15 mouse cellular contexts compared by ENCODE assay signal in genomic region chr11:20395848-20396203, GRCm38 (mm10).
DNase-seq lines count a peak whose midpoint lies in the region; ATAC-seq and TF ChIP-seq lines count a peak whose summit lies in the region.
"Had no signal": no experiment of that assay in that cellular context is flagged by ENCODE, and none has a peak within 500 bp of the region (broad histone marks: within the 10 kb centered on the region; RNA-seq: fewer than 3 reads in every experiment).

No protein-coding gene starts in this region.

- no peak for TF ChIP-seq CTCF in hindbrain, postnatal 0 days (IDR thresholded peaks at IDR 0.05; ENCODE audit: low read depth)
- no peak for TF ChIP-seq CTCF in stomach, postnatal 0 days (IDR thresholded peaks at IDR 0.05; ENCODE audit: low read depth)

- H3K36me3 ChIP-seq in hindbrain, postnatal 0 days (ENCODE audit: insufficient read depth, low read length), result no peaks in the 10 kb centered on the region
- H3K36me3 ChIP-seq in hindbrain, embryonic 10.5 days, result no peaks in the 10 kb centered on the region
- no peaks in the 10 kb centered on the region for H3K36me3 ChIP-seq in midbrain, embryonic 16.5 days (ENCODE audit: control insufficient read depth, insufficient read depth, low read length)
- no peaks in the 10 kb centered on the region for H3K36me3 ChIP-seq in midbrain, embryonic 13.5 days
- H3K36me3 ChIP-seq in liver, embryonic 11.5 days (ENCODE audit: control insufficient read depth, insufficient read depth, low read length), result no peaks in the 10 kb centered on the region
- no peaks in the 10 kb centered on the region for H3K36me3 ChIP-seq in stomach, postnatal 0 days (ENCODE audit: control insufficient read depth, insufficient read depth, low read length)
- H3K36me3 ChIP-seq: embryonic facial prominence, embryonic 15.5 days; forebrain, embryonic 10.5 days; G1E; limb, embryonic 10.5 days had no signal

- TF ChIP-seq EP300 in stomach, postnatal 0 days (optimal IDR thresholded peaks at IDR 0.05), result no peak

- H3K27me3 ChIP-seq in hindbrain, postnatal 0 days (ENCODE audit: insufficient read depth, low read length), result no peaks in the 10 kb centered on the region
- no peaks in the 10 kb centered on the region for H3K27me3 ChIP-seq in hindbrain, embryonic 10.5 days (ENCODE audit: insufficient read depth, poor library complexity, severe bottlenecking)
- no peaks in the 10 kb centered on the region for H3K27me3 ChIP-seq in midbrain, embryonic 16.5 days (ENCODE audit: control insufficient read depth, insufficient read depth, low read depth, low read length)
- H3K27me3 ChIP-seq in midbrain, embryonic 13.5 days, result no peaks in the 10 kb centered on the region
- H3K27me3 ChIP-seq in liver, embryonic 11.5 days (replicated peaks; ENCODE audit: control insufficient read depth, insufficient read depth, low read length), result no peaks in the 10 kb centered on the region
- H3K27me3 ChIP-seq in stomach, postnatal 0 days (ENCODE audit: control insufficient read depth, insufficient read depth, low read length), result no peaks in the 10 kb centered on the region
- H3K27me3 ChIP-seq: embryonic facial prominence, embryonic 15.5 days had no signal

- no peaks in the 10 kb centered on the region for H3K4me1 ChIP-seq in hindbrain, postnatal 0 days (ENCODE audit: insufficient read depth, low read length)
- H3K4me1 ChIP-seq in hindbrain, embryonic 10.5 days (replicated peaks), result peaks cover 7% of the 10 kb centered on the region
- peaks cover 3% of the 10 kb centered on the region; the same call in 1 of the 2 replicates for H3K4me1 ChIP-seq in midbrain, embryonic 16.5 days (ENCODE audit: control insufficient read depth, insufficient read depth, low read length)
- peaks cover 6% of the 10 kb centered on the region; the same call in 1 of the 2 replicates for H3K4me1 ChIP-seq in midbrain, embryonic 13.5 days (replicated peaks)
- H3K4me1 ChIP-seq in liver, embryonic 11.5 days (replicated peaks; ENCODE audit: control insufficient read depth, insufficient read depth, low read length), result no peaks in the 10 kb centered on the region
- H3K4me1 ChIP-seq in stomach, postnatal 0 days (replicated peaks; ENCODE audit: control insufficient read depth, insufficient read depth), result no peaks in the 10 kb centered on the region

- no peaks in the 10 kb centered on the region for H3K9me3 ChIP-seq in hindbrain, postnatal 0 days (ENCODE audit: low read length)
- H3K9me3 ChIP-seq in hindbrain, embryonic 10.5 days, result peaks cover 20% of the 10 kb centered on the region
- peaks cover 5% of the 10 kb centered on the region; the same call in 1 of the 2 replicates for H3K9me3 ChIP-seq in midbrain, embryonic 16.5 days (replicated peaks; ENCODE audit: control insufficient read depth, low read length, poor library complexity, severe bottlenecking)
- peaks cover 10% of the 10 kb centered on the region for H3K9me3 ChIP-seq in midbrain, embryonic 13.5 days
- no peaks in the 10 kb centered on the region for H3K9me3 ChIP-seq in liver, embryonic 11.5 days (ENCODE audit: control insufficient read depth, low read length)
- H3K9me3 ChIP-seq in stomach, postnatal 0 days (ENCODE audit: control insufficient read depth, low read length), result no peaks in the 10 kb centered on the region
- H3K9me3 ChIP-seq: G1E had no signal

- no peak for DNase-seq in hindbrain, postnatal 0 days (ENCODE audit: low spot score)
- no peak for DNase-seq in hindbrain, embryonic 10.5 days (ENCODE audit: low spot score)
- DNase-seq in liver, embryonic 11.5 days (ENCODE audit: low spot score), result no peak
- no peak for DNase-seq in stomach, postnatal 0 days (ENCODE audit: low spot score)
- DNase-seq in ovary, postnatal 10 days (ENCODE audit: low spot score), result no peak
- no peak for DNase-seq in kidney, postnatal 14 days
- DNase-seq: embryo, embryonic 11 days; gastrocnemius, postnatal 10 days; thymus, postnatal 14 days had no signal

- H3K9ac ChIP-seq in hindbrain, postnatal 0 days (replicated peaks; ENCODE audit: low read length), result no peak overlapping the region
- H3K9ac ChIP-seq in midbrain, embryonic 16.5 days (ENCODE audit: low read depth, low read length), result no peak overlapping the region
- no peak overlapping the region for H3K9ac ChIP-seq in midbrain, embryonic 13.5 days (replicated peaks)
- H3K9ac ChIP-seq in liver, embryonic 11.5 days (ENCODE audit: low read depth, low read length), result no peak overlapping the region
- H3K9ac ChIP-seq in stomach, postnatal 0 days (ENCODE audit: low read length), result no peak overlapping the region
- H3K9ac ChIP-seq: embryonic facial prominence, embryonic 15.5 days had no signal

- no peak for ATAC-seq in hindbrain, postnatal 0 days
- no peak for ATAC-seq in midbrain, embryonic 16.5 days
- ATAC-seq in midbrain, embryonic 13.5 days, result no peak
- peak; percentile 41; the same call in 1 of the 2 replicates for ATAC-seq in liver, embryonic 11.5 days (replicated peaks; ENCODE audit: low FRiP score)
- ATAC-seq in stomach, postnatal 0 days (ENCODE audit: low FRiP score, low TSS enrichment), result peak; percentile 49; the same call in 1 of the 2 replicates

- 76% methylated on average over 7 of the region's 7 CpGs for WGBS in hindbrain, postnatal 0 days
- 92% methylated on average over 7 of the region's 7 CpGs for WGBS in hindbrain, embryonic 10.5 days
- WGBS in midbrain, embryonic 16.5 days, result 86% methylated on average over 7 of the region's 7 CpGs
- WGBS in midbrain, embryonic 13.5 days, result 89% methylated on average over 7 of the region's 7 CpGs
- 74% methylated on average over 7 of the region's 7 CpGs for WGBS in liver, embryonic 11.5 days
- WGBS in stomach, postnatal 0 days, result 74% methylated on average over 7 of the region's 7 CpGs

- peak overlapping the region; percentile 58; the same call in 1 of the 2 replicates for H3K27ac ChIP-seq in hindbrain, postnatal 0 days
- no peak overlapping the region for H3K27ac ChIP-seq in hindbrain, embryonic 10.5 days
- H3K27ac ChIP-seq in midbrain, embryonic 16.5 days (ENCODE audit: low read length), result peak overlapping the region; percentile 52; the same call in 1 of the 2 replicates
- no peak overlapping the region for H3K27ac ChIP-seq in midbrain, embryonic 13.5 days
- no peak overlapping the region for H3K27ac ChIP-seq in liver, embryonic 11.5 days (ENCODE audit: low read depth, low read length)
- H3K27ac ChIP-seq in stomach, postnatal 0 days (replicated peaks), result no peak overlapping the region
- H3K27ac ChIP-seq: embryonic facial prominence, embryonic 15.5 days; forebrain, embryonic 10.5 days; limb, embryonic 10.5 days had no signal

- no peak overlapping the region for H3K4me3 ChIP-seq in hindbrain, postnatal 0 days (ENCODE audit: low read length)
- H3K4me3 ChIP-seq in hindbrain, embryonic 10.5 days, result no peak overlapping the region
- H3K4me3 ChIP-seq in midbrain, embryonic 16.5 days (ENCODE audit: low read depth, low read length), result no peak overlapping the region
- no peak overlapping the region for H3K4me3 ChIP-seq in midbrain, embryonic 13.5 days (replicated peaks)
- no peak overlapping the region for H3K4me3 ChIP-seq in liver, embryonic 11.5 days (ENCODE audit: low read depth, low read length)
- H3K4me3 ChIP-seq in stomach, postnatal 0 days (ENCODE audit: low read depth, low read length), result no peak overlapping the region
- H3K4me3 ChIP-seq: embryonic facial prominence, embryonic 15.5 days; forebrain, embryonic 10.5 days; limb, embryonic 10.5 days had no signal

- H3K4me2 ChIP-seq in hindbrain, postnatal 0 days (ENCODE audit: low read depth, low read length), result no peak overlapping the region
- no peak overlapping the region for H3K4me2 ChIP-seq in midbrain, embryonic 16.5 days (ENCODE audit: low read length)
- no peak overlapping the region for H3K4me2 ChIP-seq in midbrain, embryonic 13.5 days (replicated peaks)
- H3K4me2 ChIP-seq in liver, embryonic 11.5 days, result no peak overlapping the region
- H3K4me2 ChIP-seq in stomach, postnatal 0 days (replicated peaks; ENCODE audit: low read depth), result no peak overlapping the region
- H3K4me2 ChIP-seq: embryonic facial prominence, embryonic 15.5 days had no signal

Comparison
In these comparisons a context has a peak if more than half of its experiments do, and no peak if none do; other contexts are left out.
1. H3K27ac ChIP-seq: peak in hindbrain, postnatal 0 days (single experiment) and midbrain, embryonic 16.5 days (single experiment); none in hindbrain, embryonic 10.5 days (single experiment), midbrain, embryonic 13.5 days (single experiment), liver, embryonic 11.5 days (single experiment) and stomach, postnatal 0 days (single experiment).
2. ATAC-seq: peak in liver, embryonic 11.5 days (single experiment) and stomach, postnatal 0 days (single experiment); none in hindbrain, postnatal 0 days (single experiment), midbrain, embryonic 16.5 days (single experiment) and midbrain, embryonic 13.5 days (single experiment).